Mouse (Mus musculus) pancreas, adult 10 weeks (tissue): Measurements from ENCODE around the gene Ryr2. TPM values are rescaled to one million over a fixed set of nuclear protein-coding genes. Genes with fewer than 3 reads are reported as not detected.

Experiments used
- polyA plus RNA-seq: library from polyadenylated mRNA; stranded (reverse); fragments of 350-450 nt; fragmentation: Illumina TruSeq; extraction: RNeasy Lipid Tissue Mini Kit (QIAGEN cat#74804); gene quantifications from one replicate; pipeline ENCODE4 v1.2.3, GENCODE M21; 2015; ENCODE audit warnings: low read depth, low replicate concordance; ENCODE audit not compliant: insufficient read depth

Ryr2 gene
- 1.2 TPM for polyA plus RNA-seq

GRCm38 (mm10) chr13:12106662-12107632, at the start of gene Ryr2:
TSS of gene Ryr2 (minus strand) at chr13:12106945.

Other genes with a start within 250 kb of the Ryr2 start
- 2.8 TPM for gene Mtr, start 151.2 kb upstream of the Ryr2 start, polyA plus RNA-seq
- gene Actn2, start 233.8 kb upstream of the Ryr2 start, polyA plus RNA-seq: not detected